Mouse (Mus musculus) lung, adult 2 months (tissue): ENCODE data around the gene Mcm2.

ENCODE experiments used
- CTCF ChIP-seq: fragments of 200-500 bp; IDR thresholded peaks from 2 replicates; pipeline ENCODE4 v1.5.1; 2011; ENCODE audit warnings: mild to moderate bottlenecking, low read length, control low read depth; ENCODE audit not compliant: insufficient read depth
- POLR2A ChIP-seq: fragments of 200-500 bp; IDR thresholded peaks from 2 replicates; pipeline ENCODE4 v1.6.1; 2011; ENCODE audit warnings: low read depth, mild to moderate bottlenecking, control low read depth, low read length, borderline replicate concordance; ENCODE audit errors: extremely low read depth

DNA sequence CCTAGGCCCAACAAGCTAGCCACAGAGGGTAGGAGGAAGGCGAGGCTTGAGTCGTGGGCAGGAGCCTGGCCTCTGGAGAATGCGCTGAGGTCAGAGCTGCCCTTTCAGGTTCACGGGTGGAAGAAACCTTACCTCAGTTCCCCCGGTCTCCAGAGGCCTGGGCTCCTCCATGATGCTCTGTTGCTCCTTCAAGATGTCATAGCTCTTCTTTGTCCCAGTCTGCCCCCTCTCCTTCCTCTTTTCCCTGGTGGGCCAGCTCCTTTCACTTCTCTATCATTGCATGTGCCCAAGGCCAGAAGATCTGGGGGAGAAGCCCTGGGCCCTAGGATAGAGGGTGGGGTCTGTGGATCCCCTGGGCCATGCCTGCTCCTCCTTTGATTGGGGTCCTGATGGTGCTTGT lies 5.1 kb upstream of the Mcm2 start:
- no peak for TF ChIP-seq CTCF
- TF ChIP-seq POLR2A: no peak
